In genomic region chr15:31606821-31607220, GRCm38 (mm10) we compare ENCODE assay signal across 11 mouse cellular contexts. TPM values are rescaled to one million over a fixed set of nuclear protein-coding genes. Genes with fewer than 3 reads are reported as not detected.
DNase-seq lines count a peak whose midpoint lies in the region; ATAC-seq and TF ChIP-seq lines count a peak whose summit lies in the region.
"Had no signal": no experiment of that assay in that cellular context is flagged by ENCODE, and none has a peak within 500 bp of the region (broad histone marks: within the 10 kb centered on the region; RNA-seq: fewer than 3 reads in every experiment).

No protein-coding gene starts in this region.

- peak overlapping the region; percentile 15; the same call in 1 of the 2 replicates for H3K4me2 ChIP-seq in liver, embryonic 15.5 days
- no peak overlapping the region for H3K4me2 ChIP-seq in midbrain, postnatal 0 days (ENCODE audit: low read depth, low read length, poor library complexity, severe bottlenecking)
- H3K4me2 ChIP-seq: hindbrain, embryonic 15.5 days had no signal

- no peak for ATAC-seq in liver, embryonic 15.5 days (ENCODE audit: insufficient read depth)
- ATAC-seq in midbrain, postnatal 0 days (ENCODE audit: low FRiP score): no peak

- 69% methylated on average over 6 of the region's 6 CpGs for WGBS in liver, embryonic 15.5 days (ENCODE audit: insufficient replicate concordance)
- WGBS in midbrain, postnatal 0 days: 75% methylated on average over 6 of the region's 6 CpGs

- H3K9ac ChIP-seq in liver, embryonic 15.5 days: no peak overlapping the region
- no peak overlapping the region for H3K9ac ChIP-seq in midbrain, postnatal 0 days (replicated peaks; ENCODE audit: low read length, poor library complexity, severe bottlenecking)
- H3K9ac ChIP-seq: hindbrain, embryonic 15.5 days had no signal

- no peaks in the 10 kb centered on the region for H3K27me3 ChIP-seq in liver, embryonic 15.5 days
- no peaks in the 10 kb centered on the region for H3K27me3 ChIP-seq in midbrain, postnatal 0 days (ENCODE audit: insufficient read depth, low read length)
- H3K27me3 ChIP-seq: hindbrain, embryonic 15.5 days had no signal

- peaks cover 11% of the 10 kb centered on the region for H3K4me1 ChIP-seq in liver, embryonic 15.5 days (replicated peaks)
- H3K4me1 ChIP-seq in midbrain, postnatal 0 days (ENCODE audit: insufficient read depth, low read length): 0 out of 2 replicates have a peak, but pooled peaks cover 3% of the 10 kb centered on the region

- intact Hi-C loops in heart, postnatal 25 days (cut with DNase I): no loop called here

- TF ChIP-seq CTCF in midbrain, postnatal 0 days (IDR thresholded peaks at IDR 0.05): no peak

- peak overlapping the region; percentile 65 for H3K27ac ChIP-seq in liver, embryonic 15.5 days (replicated peaks)
- no peak overlapping the region for H3K27ac ChIP-seq in midbrain, postnatal 0 days (ENCODE audit: low read depth, low read length)
- H3K27ac ChIP-seq: hindbrain, embryonic 15.5 days had no signal

- no peaks in the 10 kb centered on the region for H3K9me3 ChIP-seq in liver, embryonic 15.5 days (replicated peaks)
- H3K9me3 ChIP-seq in midbrain, postnatal 0 days (ENCODE audit: low read length): no peaks in the 10 kb centered on the region
- H3K9me3 ChIP-seq: hindbrain, embryonic 15.5 days had no signal

- H3K36me3 ChIP-seq in liver, embryonic 15.5 days (replicated peaks): 0 out of 2 replicates have a peak, but pooled peaks cover 3% of the 10 kb centered on the region
- H3K36me3 ChIP-seq in midbrain, postnatal 0 days (ENCODE audit: insufficient read depth, low read length): 0 out of 2 replicates have a peak, but pooled peaks cover 2% of the 10 kb centered on the region
- H3K36me3 ChIP-seq: hindbrain, embryonic 15.5 days had no signal

- peak; percentile 38 to 42 for DNase-seq in heart, adult 18-20 months
- no peak for DNase-seq in heart, postnatal 25 days (ENCODE audit: low spot score)
- peak; percentile 36 for DNase-seq in urinary bladder, postnatal 14 days (ENCODE audit: low spot score)
- no peak for DNase-seq in urinary bladder, postnatal 25 days (ENCODE audit: low spot score)
- DNase-seq in midbrain, postnatal 0 days (ENCODE audit: low spot score): no peak
- DNase-seq in ovary, postnatal 10 days (ENCODE audit: low spot score): no peak

- no peak overlapping the region for H3K4me3 ChIP-seq in liver, embryonic 15.5 days (replicated peaks)
- no peak overlapping the region for H3K4me3 ChIP-seq in midbrain, postnatal 0 days (ENCODE audit: low read depth, low read length)
- H3K4me3 ChIP-seq: hindbrain, embryonic 15.5 days; myocyte had no signal

RNA-seq across cellular contexts. Expression of gene Fam173b, which starts 5.2 kb away (rescaled TPM):
- total RNA-seq in heart, adult 18-20 months (2021): 10 to 100 TPM; 20.5 to 22.8 TPM
- 10 to 100 TPM; 19.6 to 22.9 TPM for total RNA-seq in heart, postnatal 25 days (2021)
- 8.3 and 8.6 TPM in 2 replicates for polyA plus RNA-seq in liver, embryonic 15.5 days (2015; fragmentation: Nextera tagmentation; extraction: Ambion mirVana)
- total RNA-seq in midbrain, postnatal 0 days (2014; rRNA removed): 10.5 and 10.6 TPM in 2 replicates
- polyA plus RNA-seq in midbrain, postnatal 0 days (2015; fragmentation: Nextera tagmentation; extraction: Ambion mirVana): 6.7 and 8.0 TPM in 2 replicates

RNA-seq across cellular contexts. Expression of gene Cct5, which starts 5.2 kb away (rescaled TPM):
- 100 to 1,000 TPM; 142 to 150 TPM for total RNA-seq in heart, adult 18-20 months (2021)
- total RNA-seq in heart, postnatal 25 days (2021): 100 to 1,000 TPM; 147 to 158 TPM
- 254 and 263 TPM in 2 replicates for polyA plus RNA-seq in liver, embryonic 15.5 days (2015; fragmentation: Nextera tagmentation; extraction: Ambion mirVana)
- total RNA-seq in midbrain, postnatal 0 days (2014; rRNA removed): 336 and 346 TPM in 2 replicates
- 435 and 440 TPM in 2 replicates for polyA plus RNA-seq in midbrain, postnatal 0 days (2015; fragmentation: Nextera tagmentation; extraction: Ambion mirVana)

RNA-seq across cellular contexts. Expression of gene Cmbl, which starts 41.6 kb away (rescaled TPM):
- total RNA-seq in heart, adult 18-20 months (2021): 10 to 100 TPM; 33.7 to 35.8 TPM
- total RNA-seq in heart, postnatal 25 days (2021): 10 to 100 TPM; 28.0 to 31.2 TPM
- polyA plus RNA-seq in liver, embryonic 15.5 days (2015; fragmentation: Nextera tagmentation; extraction: Ambion mirVana): 11.0 and 13.3 TPM in 2 replicates
- 27.5 and 34.3 TPM in 2 replicates for total RNA-seq in midbrain, postnatal 0 days (2014; rRNA removed)
- polyA plus RNA-seq in midbrain, postnatal 0 days (2015; fragmentation: Nextera tagmentation; extraction: Ambion mirVana): 25.1 and 25.9 TPM in 2 replicates
- total RNA-seq: common myeloid progenitor, adult 5-6 weeks; megakaryocyte progenitor cell, adult 5-6 weeks had no signal

Comparison
In these comparisons a context has a peak if more than half of its experiments do, and no peak if none do; other contexts are left out.
1. DNase-seq: peak in heart, adult 18-20 months (2 of 2) and urinary bladder, postnatal 14 days (single experiment); none in heart, postnatal 25 days (single experiment), urinary bladder, postnatal 25 days (single experiment), midbrain, postnatal 0 days (single experiment) and ovary, postnatal 10 days (single experiment).